Mouse (Mus musculus) gastrocnemius, postnatal 4 days (tissue): ENCODE data around the gene Wdr31. TPM values are rescaled to one million over a fixed set of nuclear protein-coding genes. Genes with fewer than 3 reads are reported as not detected.
"Not testable (repeated sequence)": the region's sequence is repeated elsewhere in the genome, so short reads cannot be mapped to it uniquely, and the experiment has no call there.

ENCODE experiments used
- DNase-seq, 2 experiments: peaks; one replicate each; pipeline ENCODE4 v3.0.0; 2021 to 2022; ENCODE audit warnings: low spot score in 2 of 2, mixed read lengths in 2 of 2
- total RNA-seq, 2 experiments: library from RNA; stranded (reverse); gene quantifications; 2 replicates each; pipeline ENCODE4 v1.2.3; 2021

Wdr31 gene
- total RNA-seq, 2 experiments from 2014 or later: 0.91 to 1.1 TPM

DNA sequence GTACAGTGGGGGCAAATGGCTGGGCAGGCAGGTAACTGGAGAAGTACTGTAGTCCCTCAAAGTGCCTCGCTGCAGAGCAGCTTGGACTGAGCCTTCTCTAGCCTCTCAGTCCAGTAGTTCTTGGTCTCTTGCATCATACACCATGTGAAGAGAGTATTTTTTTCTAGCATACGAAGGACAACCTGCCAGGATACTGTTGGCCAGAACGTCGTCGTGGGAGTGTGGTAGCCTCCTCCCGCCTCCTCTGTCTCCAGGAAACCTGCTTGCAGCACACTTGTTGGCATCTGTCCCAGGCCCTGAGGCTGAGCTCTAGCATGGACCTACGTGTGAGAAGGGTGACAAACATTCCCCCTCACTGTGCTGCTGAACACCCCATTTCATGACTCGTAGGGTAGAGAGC, 26.1 kb upstream of the Wdr31 start:
- DNase-seq: no peak

DNA sequence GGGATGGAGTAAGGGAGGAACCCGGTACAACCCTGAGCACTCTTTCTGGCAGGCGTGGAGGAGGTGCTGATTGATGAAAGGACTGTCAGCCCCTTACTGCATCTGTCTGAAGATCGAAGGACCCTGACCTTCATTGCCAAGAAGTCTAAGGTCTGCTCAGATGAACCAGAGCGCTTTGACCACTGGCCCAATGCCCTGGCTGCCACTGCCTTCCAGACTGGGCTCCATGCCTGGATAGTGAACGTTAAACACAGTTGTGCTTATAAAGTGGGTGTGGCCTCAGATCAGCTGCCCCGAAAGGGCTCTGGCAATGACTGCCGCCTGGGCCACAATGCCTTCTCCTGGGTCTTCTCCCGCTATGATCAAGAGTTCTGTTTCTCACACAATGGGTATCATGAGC, 25.2 kb upstream of the Wdr31 start:
- DNase-seq: peak in 1 of 2 experiments; percentile 58

DNA sequence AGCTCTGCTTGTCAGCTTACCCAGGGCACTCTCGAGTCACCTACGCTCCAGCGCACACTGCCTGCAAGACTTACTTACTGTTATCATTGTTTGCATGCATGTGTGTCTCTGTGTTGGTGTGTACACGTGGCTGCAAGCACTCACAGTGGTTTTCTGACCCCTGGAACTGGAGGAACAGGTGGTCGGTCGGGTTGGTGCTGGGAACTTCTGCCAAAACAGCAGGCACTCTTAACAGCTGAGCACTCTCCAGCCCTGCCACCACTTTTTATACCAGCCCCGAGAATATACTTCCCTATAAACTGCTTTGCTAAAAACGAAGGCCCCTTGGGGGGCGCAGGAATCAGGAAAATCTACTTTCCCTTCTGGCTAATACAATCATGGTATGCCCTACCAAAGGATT, 23.5 kb upstream of the Wdr31 start:
- no peak for DNase-seq

DNA sequence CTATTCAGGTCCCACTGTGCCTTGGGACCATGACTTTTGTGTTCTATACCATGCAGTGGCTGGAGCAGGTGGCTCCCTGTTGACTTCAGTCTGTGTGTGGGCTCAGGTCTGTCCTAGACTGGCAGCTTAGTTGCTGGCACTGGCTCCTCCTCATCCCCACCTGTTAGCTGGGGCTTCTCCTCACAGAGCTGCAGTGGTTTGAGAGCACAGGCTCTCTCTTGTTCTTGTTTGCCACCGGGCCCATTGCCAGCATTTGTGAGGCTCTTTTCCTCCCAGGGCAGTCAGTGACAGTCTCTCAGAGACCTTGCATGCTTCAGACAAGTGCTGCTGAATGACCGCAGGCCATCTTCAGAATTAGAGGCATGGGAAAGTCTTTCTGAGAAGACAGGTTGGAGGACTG, 22.0 kb upstream of the Wdr31 start:
- no peak for DNase-seq

DNA sequence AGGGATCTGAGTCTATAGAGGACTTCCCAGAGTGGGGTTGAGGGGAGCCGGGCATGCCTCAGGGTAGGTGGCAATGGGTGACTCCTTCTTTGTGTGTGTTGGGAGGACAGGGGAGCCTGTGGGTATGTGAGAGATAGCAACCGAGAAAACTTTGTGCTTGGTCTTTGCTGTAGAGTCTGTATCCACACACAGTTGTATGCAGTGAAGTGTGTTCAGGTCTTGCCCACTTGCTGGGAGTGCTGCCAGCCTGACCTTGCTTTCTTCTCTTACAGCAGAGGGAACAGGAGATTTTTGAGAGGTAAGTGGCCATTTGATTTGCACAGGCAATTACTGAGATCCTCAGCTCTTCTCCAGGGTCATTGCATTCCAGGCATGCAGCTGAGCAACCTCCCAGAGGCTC, 17.2 kb upstream of the Wdr31 start:
- no peak for DNase-seq

DNA sequence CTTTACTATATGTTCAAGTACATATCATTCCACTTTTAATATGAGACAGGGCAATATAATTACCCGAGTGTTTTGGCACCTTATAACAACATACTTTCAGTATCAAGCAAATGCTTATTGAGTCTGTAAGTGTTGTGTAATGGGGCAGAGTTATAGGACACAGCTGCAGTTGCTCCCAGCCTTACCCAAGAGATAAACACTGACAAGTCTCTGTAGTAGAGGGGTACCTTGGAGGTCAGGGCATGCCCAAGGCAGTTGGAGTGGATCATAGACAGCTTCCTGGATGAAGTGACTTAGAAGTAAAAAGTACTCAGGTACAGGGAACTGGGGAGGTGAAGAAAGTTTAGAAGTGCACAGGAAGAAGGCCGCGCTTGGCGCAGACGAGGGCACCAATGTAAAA, 16.5 kb upstream of the Wdr31 start:
- no peak for DNase-seq

DNA sequence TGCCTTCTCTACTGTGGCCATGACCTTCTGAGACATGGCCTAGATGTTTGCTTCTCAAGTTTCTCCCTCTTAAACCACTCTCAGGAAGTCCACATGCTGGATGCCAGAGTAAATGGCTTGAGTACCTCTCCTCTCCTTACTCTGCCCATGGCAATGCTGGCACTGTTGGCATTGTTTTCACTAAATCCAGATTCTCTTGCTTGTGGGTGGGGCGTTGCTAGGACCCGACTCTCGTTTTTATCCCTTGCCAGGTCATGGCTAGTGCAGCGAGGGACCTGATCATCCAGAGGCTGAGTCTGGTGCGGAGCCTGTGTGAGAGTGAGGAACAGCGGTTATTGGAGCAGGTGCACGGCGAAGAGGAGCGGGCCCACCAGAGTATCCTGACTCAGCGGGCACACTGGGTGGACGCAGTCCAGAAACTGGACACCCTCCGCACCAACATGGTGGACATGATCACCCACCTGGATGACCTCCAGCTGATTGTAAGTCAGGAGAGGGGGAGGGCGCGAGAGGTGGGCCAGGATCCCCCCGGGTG, 15.5 kb upstream of the Wdr31 start:
- no peak for DNase-seq

DNA sequence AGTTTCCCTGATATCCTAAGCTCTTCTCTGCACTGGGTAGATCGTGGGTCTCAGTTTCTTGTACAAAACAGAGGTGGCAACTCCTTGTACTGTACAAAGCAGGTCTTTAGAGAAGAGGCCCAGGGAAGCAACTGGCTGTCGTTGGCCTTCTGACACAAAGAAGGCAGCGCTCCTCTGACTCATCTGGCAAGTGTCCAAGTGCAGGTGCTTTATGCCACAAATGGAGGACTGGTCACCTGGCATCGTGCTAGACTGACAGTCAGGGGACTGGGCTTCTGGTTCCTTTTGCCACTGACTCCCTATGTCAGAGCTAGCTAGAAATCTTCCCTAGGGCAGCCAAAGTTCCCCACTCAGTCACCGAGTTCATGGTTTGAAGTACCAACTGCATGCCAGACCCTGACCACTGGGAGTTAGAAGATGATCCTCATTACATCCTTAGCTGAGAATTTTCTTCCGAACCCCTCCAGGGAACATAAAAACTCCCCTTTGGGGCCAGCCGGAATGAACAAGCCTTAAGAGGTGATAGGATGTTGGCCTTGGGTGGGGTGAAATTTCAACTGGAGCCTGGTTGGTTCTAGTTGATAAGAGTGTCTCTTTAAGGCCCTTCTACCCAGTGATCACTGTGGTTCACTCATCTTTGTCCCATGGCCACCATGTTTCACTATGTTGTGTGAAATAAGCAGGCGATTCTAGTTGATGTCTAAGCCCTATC, 14.9 kb upstream of the Wdr31 start:
- DNase-seq: no peak

DNA sequence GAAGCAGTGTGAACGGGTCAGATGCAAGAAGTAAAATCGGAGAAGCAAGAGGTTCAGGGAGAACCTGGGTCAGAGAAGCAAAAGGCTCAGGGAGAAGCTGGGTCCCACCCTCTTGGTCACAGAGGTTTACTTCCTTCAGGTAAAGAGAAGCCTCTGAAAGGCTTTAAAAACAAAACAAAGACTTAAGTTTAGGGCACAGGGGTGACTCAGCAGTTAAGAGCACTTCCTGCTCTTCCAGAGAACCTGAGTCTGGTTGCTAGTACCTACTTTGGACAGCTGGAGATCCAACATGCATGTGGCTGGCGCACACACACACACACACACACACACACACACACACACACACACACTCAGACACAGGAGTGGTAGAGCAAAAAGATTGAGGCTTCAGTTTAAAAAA, 14.2 kb upstream of the Wdr31 start:
- DNase-seq: no peak

DNA sequence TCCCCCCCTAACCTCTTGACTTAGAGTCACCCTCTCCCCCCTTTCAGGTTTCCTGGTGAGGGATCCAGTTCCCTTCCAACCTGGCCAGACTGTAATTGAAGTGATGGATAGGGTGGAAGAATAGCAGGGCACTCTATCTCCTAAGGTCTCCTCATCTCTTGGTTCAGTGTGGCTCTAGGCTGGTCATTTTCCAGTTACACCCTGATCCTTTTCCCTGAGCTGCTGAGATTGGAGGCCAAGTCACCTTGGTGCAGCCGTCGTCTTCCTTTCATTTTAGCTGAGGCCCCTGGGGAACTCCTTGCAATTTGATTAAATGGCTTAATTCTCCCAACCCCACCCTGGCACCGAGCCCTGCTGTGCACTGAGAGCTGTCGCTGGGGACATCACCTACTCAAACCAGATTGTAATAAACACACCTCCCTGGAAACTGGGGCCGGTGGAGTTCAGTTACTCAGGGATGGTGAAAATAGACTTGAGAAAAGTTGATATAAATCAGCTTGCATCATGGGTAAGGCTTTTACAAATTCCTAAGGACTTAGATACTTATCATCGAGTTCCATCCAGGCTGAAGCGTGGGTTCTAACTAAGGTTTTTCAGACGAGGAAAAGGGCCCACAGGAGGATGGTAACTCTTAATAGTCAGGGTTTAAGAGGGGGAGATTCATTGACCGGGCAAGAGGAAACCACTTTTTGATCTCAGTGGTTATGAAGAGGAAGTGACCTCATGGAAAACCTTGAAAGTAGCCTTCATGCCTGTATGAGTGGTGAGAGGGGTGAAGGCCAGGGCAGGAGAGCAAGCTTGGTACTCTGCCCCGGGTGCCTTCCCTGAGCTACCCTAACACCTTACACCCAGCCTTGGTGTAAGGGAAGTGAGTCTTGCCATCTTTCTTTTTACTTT, 10.3 kb upstream of the Wdr31 start:
- no peak for DNase-seq

DNA sequence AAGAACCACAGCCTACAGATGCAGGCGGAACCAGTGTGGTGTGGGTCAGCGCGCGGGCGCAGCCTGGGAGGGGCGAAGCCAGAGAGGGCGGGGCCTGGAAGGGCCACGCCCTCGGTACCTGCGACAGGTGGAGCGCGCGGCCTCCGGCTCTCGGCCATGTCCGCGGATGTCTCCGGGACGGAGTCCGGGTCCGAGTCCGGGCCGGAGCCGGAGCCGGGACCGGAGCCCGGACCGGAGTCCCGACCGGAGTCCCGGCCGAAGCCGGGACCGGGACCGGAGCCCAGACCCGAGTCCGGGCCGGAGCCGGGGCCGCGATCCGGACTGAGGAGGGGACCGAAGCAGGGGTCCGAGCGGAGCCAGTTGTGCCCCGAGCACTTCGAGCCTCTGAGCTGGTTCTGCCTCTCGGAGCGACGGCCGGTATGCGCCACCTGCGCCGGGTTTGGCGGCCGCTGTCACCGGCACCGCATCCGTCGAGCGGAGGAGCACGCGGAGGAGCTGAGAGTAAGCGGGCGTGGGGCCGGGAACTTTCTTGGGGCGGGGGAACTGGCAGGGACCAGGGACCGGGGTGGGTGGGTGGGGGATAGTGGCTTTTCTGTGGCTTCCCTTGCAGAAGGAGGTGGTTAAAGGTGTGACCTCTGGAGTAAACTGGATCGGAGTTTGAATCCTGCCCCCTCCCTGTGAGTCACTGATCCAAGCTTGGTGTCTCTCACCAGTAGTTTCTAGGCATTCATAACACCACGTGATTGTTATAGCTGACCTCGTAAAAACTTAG, 9.4 kb upstream of the Wdr31 start, which contains the start of gene Bspry:
Gene Bspry (plus strand): TSS at position 117 of the 772 bp plus-strand sequence.
- peak in 1 of 2 experiments; percentile 16 for DNase-seq

DNA sequence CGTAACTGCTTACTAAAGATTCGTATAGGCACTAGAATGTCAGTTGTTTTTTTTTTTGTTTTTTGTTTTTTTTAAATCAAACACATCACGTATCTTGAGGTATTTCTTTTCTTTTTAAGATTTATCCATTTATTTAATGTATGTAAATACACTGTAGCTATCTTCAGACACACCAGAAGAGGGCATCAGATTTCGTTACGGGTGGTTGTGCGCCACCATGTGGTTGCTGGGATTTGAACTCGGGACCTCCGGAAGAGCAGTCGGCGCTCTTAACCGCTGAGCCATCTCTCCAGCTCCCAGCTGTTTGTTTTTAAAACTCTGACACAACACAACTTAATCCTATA, 8.9 kb upstream of the Wdr31 start:
- not testable (repeated sequence) for DNase-seq

DNA sequence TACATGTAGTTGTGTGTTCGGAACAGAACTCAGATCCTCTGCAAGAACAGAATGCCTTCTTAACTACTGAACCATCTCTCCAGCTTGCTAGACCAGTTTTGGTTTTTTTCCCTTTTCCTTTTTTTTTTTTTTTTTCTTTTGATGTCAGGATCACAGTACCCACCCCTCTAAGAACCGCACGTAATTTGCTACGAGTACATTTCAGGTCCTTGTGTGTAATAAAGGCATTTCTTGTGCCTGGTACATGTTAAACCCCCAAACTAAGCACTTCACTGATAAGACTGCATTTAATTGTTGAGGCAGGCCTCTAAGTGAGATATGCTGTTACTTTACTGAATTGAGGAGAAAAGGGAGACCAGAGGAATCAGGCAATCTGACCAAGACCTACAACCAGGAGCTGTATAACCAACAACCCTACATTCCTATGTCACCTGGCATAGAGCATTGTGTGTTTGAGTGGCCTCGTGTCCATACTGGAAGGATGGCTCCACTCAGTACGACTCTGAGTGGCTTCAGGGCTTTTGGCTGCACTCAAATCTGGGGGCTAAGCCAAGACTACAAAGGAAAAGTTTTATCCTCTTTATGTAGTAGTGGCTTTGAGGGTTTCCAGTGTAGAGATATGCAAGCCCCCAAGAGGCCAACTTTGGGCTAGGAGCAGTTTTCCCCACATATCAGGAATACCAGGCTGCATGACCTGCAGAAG, 7.0 kb upstream of the Wdr31 start:
- no peak for DNase-seq

DNA sequence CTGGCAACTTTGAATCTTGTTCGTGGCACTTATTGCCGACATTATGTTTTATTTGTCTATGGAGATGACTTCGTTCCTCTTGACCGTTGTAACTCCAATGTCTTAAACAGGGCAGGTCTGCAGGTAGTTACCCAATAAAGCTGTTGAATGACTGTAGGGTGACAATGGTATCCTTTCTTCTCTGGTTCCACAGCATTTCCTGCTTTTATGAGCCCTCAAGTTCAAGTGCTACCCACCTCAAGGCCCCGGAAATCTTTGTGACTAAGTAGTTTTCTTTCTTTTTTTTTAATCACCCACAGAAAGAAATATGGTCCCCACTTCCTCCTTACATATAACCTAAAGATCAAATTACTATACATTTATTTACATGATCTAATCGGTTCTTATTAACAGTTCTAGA, 5.1 kb upstream of the Wdr31 start:
- DNase-seq: no peak

DNA sequence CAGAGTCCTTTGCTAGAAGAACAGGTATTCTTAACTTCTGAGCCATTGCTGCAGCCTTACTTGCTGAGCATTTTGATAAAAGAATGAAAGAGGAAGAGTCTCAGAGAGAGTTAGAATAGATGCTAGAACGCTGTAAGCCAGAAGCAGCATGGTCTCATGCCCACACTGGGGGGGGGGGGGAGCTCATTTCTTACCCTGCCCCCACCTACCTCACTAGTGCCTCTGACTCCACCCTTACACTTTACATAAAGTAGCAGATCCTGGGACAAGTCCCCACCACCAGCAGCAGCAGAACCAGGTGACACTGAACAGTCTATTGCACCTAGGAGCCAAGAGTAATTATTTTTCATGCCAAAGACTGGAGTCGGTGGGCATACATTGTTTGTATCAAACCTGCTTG, 4.4 kb upstream of the Wdr31 start:
- DNase-seq: no peak

DNA sequence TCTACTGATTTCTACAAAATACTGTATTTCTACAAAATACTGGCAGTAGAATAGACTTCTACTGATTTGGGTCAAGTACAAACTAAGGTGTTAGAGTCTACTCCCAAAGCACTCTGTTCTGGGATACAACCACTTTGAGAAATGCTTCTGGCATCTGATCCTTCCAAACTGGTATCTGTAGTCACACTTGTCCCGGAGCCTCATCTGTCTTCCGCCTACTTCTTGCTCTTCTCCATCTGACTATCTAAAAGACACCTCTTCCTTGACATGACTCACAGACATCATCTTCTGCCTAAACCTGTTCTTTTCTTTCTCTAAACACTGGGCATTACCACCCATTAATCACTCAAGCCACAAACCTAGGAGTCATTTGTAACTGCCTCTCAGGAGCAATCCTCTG, 1.4 kb upstream of the Wdr31 start:
- no peak for DNase-seq

DNA sequence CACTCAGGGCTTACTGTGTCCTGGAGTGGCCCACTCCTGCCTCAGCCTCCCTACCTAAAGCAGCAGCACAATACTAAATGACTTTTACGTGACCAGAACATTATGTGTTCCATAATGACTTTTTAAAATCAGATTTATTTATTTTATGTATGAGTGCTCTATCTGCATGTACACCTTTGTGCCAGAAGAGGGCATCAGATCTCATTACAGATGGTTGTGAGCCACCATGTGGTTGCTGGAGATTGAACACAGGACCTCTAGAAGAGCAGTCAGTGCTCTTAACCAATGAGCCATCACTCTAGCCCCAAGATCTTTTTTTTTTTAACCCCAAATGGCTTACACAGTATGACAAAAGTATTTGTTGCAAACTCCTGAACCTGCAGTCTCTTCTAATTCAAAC, 2.5 kb downstream of the Wdr31 start:
- DNase-seq: no peak

DNA sequence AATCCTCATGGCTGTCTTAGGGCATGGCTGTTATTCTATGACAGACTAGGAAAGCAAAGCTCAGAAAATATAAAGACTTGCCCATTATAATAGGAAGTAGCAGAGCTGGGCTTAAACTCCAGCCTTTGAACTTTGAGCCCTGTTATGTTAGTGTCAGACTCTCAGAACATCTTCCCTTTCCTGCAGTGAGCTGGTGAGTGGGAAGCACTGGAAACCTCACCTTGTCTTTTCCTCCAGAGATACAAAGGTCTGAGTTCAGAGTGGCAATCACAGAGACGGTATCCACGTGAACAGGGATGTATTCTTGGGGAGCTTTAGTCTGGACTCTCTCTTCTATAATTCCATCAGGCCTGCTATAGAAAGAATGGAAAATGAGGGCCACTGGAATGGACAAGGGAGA, 7.6 kb downstream of the Wdr31 start:
- no peak for DNase-seq

DNA sequence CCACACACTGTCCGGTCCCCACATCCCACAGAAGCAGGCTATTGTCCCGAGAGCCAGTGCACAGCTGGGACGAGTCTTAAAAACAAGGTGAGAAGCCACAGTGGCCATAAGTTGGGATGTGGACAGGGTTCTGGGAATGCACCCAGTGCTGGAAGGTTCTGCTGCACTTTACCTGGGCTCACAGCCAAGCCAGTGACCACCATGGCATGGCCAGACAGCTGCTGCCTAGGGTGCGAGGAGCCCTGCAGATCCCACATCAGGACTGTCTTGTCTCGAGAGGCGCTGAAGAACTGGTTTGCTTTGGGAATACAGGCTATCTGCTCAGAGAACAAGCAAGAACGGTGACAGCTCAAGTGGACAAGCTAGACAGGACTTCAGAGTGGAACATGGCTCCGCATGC, 10.3 kb downstream of the Wdr31 start:
- DNase-seq: no peak

DNA sequence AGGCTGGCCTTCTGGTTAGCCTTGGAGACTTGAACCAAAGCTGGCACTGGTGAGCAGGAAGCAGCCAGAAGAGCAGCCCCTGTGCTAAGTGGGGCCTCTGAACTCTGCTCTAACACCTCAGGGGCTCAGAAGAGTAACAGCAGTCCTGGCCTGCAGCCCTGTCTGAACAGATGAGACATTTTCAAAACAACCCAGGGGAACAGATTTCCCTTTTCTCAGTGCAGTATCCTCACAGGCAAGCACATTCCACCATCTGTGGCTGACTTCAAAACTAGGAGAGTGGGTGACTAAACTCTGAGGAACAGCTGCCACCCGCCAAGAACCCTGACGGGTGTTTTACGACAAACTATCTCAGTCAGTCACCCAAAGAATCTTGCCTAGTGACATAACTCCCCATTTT, 11.6 kb downstream of the Wdr31 start:
- no peak for DNase-seq

DNA sequence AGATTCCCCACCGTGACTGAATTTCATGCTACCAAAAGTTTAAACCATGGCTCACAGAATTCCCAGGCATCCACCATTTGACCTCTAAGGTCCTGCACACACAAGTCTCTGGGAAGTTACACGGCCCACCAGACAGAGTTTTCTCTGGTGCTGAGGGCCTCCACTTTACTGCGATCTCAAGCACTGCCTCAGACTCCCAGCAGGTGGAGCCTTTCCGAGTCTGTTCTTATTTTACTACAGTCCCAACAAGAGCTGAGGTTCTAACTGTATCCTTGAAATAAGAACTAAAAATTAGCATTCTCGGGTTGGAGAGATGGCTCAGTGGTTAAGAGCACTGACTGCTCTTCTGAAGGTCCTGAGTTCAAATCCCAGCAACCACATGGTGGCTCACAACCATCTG, 15.7 kb downstream of the Wdr31 start:
- peak in 1 of 2 experiments; percentile 31 for DNase-seq
